Mouse (Mus musculus): ENCODE results near the gene Neu1.

GRCm38 (mm10) chr17:34894801-34895530 is 36.1 kb upstream of the Neu1 start:
- TF ChIP-seq CTCF (IDR thresholded peaks at IDR 0.05; ENCODE audit: low read depth) (no peak), EP300 (optimal IDR thresholded peaks at IDR 0.05) (no peak)
